Mouse (Mus musculus) lung, adult 18-20 months (tissue): ENCODE results near the gene Myo1e.
A peak's percentile ranks its signal among the peaks of the same experiment; 100 is the strongest.

Experiments
- DNase-seq, 2 experiments: peaks; one replicate each; pipeline ENCODE4 v3.0.0; 2022; ENCODE audit warnings: mixed read lengths in 2 of 2

The Myo1e gene

DNA sequence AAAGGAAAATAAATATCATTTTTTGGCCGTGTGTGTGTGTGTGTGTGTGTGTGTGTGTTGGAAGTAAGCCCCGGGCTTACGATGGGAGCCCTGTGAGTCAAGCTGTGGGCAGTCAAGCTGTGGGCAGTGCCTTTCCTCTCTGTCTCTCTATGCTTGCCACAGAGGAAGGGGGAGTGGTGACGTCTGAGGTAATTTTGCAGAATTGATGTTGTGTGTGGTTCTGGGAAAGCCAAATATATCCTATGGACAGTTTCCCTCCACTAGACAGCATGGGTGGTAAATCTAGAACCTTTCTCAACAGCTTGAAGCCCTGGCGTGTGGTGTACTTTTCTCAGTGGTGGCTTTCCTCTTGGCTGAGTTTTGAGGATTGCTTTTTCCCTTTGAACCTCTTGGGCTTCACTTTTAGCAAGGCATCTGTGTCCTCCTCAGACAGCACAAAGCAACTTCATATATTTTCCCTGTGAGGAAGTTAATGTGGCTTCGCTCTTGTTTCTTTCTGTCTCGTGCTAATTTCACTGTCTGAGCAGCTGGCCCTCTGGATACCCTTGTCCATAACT, 77.5 kb downstream of the Myo1e start:
- DNase-seq: peak in 1 of 2 experiments; percentile 42

DNA sequence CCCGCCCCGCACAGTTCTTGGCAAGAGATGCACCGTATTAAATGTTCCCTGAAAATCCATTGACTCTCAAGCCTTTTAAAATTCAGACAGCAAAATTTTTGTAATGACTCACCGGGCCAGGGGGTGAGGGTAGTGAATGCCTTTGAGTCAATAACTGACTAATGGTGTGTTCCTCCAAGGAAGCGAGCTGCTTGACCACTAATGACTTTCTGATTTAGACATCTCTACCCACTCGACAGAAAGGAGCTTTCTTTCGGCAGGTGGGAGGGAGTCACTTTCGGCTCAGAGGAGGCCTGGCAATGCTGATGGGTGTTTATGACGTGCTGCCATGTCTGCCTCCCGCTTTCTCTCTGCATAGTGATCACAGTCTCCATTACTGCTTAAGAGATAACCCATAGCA, 83.6 kb downstream of the Myo1e start:
- no peak for DNase-seq

GRCm38 (mm10) chr9:70296916-70297315, 89.8 kb downstream of the Myo1e start:
- DNase-seq: no peak

DNA sequence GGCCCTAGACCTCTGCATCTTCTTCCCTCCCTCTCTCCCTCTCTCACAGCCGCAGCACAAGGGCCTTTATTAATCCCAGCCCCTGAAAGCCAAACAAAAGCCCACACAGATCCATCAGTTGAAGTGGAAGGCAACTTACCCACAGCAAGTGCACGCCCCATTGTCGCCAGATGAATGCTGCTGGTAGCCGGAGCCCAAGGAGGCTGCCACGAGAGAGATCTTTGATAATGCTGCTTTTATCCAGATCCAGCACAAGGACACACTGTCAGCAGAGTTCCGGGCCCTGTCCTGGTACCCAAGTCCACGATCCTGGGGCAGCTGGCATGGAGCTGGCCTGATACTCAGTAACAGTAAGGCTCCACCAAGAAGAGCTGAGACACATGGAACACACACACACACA, 91.1 kb downstream of the Myo1e start:
- DNase-seq: no peak

DNA sequence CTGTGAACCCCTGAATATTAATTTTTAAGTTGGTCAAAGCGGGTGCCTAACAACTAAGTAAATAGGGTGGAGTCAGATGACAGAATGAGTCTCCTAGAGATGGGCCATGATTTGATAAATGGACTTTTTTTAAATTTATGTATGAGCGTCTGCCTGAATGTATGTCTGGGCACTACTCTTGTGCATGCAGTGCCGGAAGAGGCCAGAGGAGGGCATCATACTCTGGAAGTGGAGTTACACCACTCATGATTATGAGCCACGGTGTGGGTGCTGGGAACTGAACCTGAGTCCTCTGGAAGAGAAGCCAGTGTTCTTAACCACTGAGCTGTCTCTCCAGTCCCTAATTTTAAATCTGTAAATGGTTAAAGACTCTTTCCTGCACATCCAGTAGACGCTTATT, 93.6 kb downstream of the Myo1e start:
- no peak for DNase-seq

- DNase-seq: no peak
Observed at GRCm38 (mm10) chr9:70301598-70301997, 94.4 kb downstream of the Myo1e start.

GRCm38 (mm10) chr9:70304901-70305300, 97.8 kb downstream of the Myo1e start:
- DNase-seq: no peak

DNA sequence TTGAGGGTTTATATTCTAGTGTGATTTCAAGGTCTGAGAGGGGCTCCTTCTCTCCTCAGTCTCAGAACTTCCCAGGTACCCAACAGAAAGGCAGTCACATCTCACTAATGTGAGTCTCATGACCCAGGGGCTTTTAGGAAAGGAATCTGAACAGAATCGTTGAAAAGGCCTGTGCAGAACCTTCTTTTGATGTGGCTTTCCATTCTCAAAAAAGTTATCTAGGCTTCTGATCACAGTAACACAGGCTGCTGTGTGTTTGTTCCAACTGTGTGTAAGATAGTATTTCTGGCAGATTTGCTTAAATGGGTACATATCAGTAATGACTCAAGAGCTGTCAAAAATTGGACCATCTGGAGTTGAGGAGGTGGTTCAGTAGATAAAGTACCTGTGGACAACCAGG, 102.9 kb downstream of the Myo1e start:
- no peak for DNase-seq

DNA sequence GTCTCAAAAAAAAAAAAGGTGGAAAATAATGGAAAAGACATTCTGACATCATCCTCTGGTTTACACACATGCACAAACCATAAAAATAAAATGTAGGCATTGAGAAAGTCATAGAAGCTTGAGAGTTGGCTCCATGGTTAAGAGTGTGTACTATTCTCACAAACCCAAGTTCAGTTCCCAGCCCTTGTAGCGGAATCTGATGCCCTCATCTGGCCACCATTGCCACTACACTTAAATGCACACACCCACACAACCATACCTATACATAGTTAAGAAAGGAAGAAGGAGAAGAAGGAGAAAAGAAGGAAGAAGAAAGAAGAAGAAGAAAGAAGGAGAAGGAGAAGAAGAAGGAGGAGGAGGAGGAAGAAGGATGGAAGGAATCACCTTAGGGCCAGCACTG, 106.9 kb downstream of the Myo1e start:
- DNase-seq: no peak

- DNase-seq: no peak
Observed at GRCm38 (mm10) chr9:70315130-70315529, 108.0 kb downstream of the Myo1e start.

- DNase-seq: peak in 1 of 2 experiments; percentile 18
Observed at GRCm38 (mm10) chr9:70318601-70319000, 111.5 kb downstream of the Myo1e start.

DNA sequence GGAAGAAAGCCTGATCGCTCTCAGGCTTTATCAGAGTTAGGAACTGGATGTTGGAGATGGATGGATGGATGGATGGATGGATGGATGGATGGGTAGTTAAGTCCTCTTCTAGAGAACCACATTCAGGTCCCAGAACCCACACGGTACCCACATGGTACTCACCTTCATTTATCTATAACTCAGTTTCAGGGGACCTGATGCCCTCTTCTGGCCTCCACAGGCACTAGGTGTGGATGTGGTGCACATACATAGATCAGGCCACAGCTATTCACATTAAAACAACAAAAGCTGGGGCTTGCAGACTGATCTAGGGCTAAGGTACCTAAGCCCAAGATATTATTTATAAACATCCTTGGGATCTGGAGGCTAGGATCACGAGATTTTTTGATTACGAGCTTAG, 117.2 kb downstream of the Myo1e start:
- DNase-seq: no peak

- no peak for DNase-seq
Observed at GRCm38 (mm10) chr9:70325880-70326595, 118.9 kb downstream of the Myo1e start.

DNA sequence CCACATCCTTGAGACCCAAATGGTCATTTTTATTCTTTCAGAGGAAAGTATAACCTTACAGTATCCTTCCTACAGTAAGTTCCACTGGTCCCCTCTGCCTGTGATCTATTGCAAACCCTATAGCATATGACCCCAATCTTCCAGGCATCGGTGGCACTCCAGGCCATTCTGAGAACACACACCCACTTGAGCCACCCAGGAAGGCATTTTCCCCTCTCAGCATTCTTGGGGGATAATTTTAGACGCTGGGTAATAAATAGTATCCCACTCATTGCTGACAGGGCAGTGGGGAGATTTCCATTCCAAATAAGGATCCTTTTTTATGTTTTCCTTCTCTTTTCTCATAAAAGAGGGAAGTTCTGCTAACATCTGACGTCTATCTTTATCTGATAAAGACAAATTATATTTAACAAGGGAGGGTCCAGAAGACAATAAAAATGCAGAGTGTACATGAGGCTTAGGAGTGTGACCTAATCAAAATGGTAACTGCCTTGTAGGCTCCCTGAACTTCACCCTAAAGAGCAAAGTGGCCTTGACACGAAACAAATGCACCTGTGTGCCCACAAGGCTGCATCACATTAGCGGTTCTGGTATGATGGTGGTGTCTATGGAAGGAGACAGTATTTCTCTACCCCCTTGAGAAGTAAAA, 121.2 kb downstream of the Myo1e start:
- no peak for DNase-seq

GRCm38 (mm10) chr9:70331727-70332335, 124.7 kb downstream of the Myo1e start:
- DNase-seq: peak; percentile 8 to 37

DNA sequence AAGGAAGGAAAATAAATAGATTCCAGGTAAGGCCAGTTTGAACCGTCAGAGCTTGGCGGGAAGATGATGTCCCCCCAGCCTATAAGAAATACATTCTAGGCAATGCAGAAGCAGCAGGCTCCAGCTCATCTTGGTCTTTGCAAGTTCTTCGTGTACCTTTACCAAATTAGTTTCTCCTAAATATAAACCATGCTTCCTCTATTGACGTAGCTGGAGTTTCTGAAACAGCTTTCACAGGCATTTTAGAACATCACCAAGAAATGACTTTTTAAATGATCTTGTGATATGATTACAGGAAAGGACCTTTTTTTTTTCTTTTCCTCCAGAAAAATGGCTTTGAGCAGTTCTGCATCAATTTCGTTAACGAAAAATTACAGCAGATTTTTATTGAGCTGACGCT, 131.2 kb downstream of the Myo1e start:
- DNase-seq: no peak

DNA sequence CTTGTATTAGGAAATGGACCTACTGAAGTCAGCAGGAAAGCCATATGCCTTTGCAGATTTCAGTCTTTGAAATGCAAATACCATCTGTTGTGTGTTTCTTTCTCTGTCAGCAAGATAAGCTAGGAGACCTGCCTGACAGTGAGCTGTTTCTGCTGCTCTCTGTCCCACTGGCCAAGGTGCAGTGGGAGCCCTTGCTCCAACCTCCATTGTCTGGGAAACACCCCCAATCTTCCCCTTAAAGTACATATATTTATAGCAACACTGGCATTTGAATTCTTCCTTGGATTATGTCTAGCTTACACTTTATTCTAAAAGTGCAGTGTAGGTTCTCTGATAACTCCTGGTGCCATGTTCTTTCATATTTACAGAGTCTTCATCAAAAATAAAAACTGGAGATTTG, 131.7 kb downstream of the Myo1e start:
- DNase-seq: no peak

DNA sequence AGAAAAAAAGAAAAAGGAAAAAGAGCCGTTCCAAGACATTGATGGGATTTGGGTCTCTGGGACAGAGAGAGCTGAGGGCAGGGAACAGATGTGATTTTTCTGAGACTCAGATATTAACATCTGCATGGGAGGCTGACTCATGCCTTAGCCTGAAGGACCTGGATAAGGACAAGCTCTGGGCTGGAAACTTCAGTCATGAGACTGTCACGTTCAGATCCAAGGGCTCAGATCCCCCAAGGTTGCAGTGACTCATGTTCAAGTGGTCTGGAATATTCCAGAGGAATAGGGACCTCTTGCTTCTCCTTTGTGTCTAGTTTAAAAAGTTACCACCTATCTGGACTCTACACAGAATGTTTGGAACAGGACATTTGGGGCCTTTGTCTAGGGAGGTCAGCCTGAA, 142.1 kb downstream of the Myo1e start:
- no peak for DNase-seq

DNA sequence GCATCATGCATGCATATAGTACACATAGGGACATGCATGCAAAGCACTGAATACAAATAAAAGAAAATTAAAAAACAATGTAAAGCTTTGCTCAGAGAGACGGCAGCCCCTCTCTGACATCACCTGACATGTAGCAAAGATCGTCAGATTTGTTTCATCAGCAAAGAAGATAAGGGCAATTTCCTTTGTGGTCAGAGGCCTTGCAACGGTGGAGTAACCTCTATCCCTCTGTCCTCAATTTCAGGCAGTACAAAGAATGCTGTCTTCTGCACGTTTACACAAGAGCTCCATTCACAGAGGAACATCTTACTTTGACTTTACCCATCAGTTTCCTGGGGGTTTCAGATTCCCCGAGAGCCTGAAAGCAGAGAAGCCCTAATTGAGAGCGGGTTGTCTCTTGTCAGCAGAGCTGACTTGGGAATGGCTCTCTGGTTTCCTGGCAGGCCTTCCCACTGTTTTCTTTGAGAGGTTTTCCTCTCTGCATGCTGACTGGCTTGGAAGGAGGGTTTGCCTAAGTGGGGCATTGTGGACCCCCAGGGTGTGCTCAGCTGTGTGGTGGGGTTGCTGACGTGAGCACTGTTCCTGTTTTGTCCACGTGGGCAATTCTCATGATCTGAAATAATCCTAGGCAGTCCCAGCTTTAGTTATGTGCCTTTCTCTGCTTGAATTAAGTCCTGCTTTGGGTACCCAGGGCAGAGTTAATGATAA, 144.6 kb downstream of the Myo1e start:
- no peak for DNase-seq

DNA sequence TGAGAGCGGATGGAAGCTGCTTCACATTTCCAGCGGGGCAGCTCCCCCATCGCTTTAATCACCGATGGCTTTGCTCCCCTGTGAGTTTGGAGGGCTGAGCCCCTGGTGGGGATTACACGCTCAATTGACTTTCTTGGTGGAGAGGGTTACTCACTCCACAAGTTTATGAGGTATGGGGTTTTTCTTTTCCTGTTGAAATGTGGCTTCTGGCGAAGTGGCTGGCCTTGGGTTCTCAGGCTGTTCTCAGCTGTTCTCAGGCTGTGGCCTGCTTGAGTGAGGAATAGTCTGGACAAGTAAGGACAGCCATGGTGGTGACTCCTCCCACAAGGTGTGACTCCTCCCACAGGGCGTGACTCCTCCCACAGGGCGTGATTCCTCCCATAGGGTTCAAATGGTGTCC, 149.1 kb downstream of the Myo1e start:
- no peak for DNase-seq

GRCm38 (mm10) chr9:70359402-70360131, 152.4 kb downstream of the Myo1e start:
- DNase-seq: no peak

GRCm38 (mm10) chr9:70364741-70365140, 157.6 kb downstream of the Myo1e start:
- no peak for DNase-seq

DNA sequence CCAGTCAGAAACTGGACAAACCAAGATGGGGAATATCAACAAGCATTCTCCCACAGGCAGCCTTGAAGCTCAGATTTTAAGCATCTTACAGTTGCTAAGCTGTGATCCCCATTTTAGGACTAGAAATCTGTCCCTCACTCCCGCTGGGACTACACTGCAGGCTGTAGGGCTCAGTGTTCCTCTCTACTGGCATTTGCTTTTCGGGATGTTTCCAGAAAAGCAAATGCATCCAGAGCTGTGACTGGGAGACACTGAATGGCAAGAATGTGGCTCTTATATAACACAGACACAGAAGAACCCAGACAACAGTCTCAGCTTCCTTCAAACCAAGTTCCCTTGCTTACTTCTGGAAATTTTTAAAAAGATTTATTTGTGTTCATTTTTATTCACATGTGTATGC, 158.8 kb downstream of the Myo1e start:
- no peak for DNase-seq
